Mouse (Mus musculus): ENCODE measurements around the gene Dpagt1. TPM values are rescaled to one million over a fixed set of nuclear protein-coding genes. Genes with fewer than 3 reads are reported as not detected.

The Dpagt1 gene
- total and polyA plus RNA-seq, 3 experiments = 14.9 to 43.5 TPM; not detected in 1

DNA sequence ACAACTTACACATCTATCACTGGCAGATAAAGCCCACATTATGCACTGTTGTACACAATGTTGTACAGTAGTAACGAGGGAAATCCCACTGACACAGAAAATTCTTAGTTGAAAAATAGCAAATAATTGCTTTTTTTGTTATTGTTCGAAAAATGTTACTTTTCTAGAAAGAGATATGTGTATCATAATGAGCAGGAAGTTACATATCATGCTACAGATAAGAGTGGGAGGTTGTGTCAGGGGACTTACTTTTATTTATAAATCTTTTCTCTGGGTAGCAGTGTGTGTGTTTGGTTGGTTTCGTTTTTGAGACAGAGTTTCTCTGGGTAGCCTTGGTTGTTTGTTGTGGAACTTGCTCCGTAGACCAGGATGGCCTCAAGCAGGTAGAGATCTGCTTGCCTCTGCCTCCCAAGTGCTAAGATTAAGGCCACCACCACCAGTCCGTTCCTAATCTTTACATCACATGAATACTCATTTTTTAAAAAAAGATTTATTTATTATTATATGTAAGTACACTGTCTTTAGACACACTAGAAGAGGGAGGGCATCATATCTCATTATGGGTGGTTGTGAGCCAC lies 52.4 kb downstream of the Dpagt1 start (continued):
- no peak for TF ChIP-seq USF2 (IDR thresholded peaks at IDR 0.05; ENCODE audit: borderline replicate concordance in 1 of 2, insufficient read depth in 1 of 2, low read depth in 1 of 2, low read length in 2 of 2)
- TF ChIP-seq CTCF (IDR thresholded peaks at IDR 0.05 in 2 of 3, conservative IDR thresholded peaks at IDR 0.05 in 1 of 3; ENCODE audit: control insufficient read depth in 1 of 3, insufficient read depth in 1 of 3, low read depth in 2 of 3, low read length in 3 of 3, poor library complexity in 1 of 3, severe bottlenecking in 1 of 3) = no peak
- TF ChIP-seq ETS1 (IDR thresholded peaks at IDR 0.05; ENCODE audit: low read depth, low read length) = peak; percentile 63
- TF ChIP-seq ZNF384 (IDR thresholded peaks at IDR 0.05; ENCODE audit: low read depth, low read length) = no peak

DNA sequence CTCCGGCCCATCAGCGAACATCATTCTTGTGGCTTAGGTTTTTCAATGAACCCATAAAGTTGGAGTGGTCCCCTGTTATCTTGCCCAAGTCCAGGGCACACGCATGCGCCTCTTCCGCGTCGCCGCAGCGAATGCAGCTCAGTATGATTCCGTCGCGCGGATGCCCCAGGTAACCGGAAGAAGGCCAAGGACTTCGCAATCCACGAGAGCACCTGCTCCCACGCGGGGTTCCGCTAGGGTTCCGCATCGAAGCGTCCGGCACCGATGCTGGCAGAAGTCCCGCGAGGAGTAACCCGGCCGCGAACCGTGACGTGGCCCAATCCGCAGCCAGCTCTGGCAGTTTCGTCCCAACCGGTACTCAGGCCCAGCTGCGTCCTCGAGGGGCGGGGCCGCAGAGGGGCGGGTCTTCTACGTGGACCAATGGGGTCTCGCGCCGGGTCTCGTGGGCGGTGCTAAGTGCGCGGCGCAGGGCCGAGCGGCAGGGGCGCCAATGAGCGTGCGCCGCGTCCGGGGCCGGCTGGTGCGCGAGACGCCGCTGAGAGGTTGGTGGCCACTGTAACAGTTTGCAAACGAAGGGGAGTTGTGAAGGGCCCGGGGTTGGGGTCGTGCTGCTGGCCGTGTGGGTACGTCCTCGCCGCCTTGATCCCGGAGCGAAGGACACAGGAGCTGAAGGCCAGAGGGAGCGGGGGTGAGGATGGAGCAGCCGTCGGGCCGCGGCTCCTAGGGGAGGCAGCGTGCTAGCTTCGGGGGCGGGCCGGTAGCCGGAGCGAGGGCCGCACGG lies 53.4 kb downstream of the Dpagt1 start, which contains the start of gene Hyou1:
TSS of gene Hyou1 (plus strand) at position 437 of the 781 bp plus-strand sequence.
- Histone ChIP-seq H3K27ac (ENCODE audit: control insufficient read depth, low read depth, low read length) (peak within 1 kb of the TSS; percentile 89), H3K9ac (ENCODE audit: control insufficient read depth, low read depth, low read length, poor library complexity, severe bottlenecking) (peak within 1 kb of the TSS; percentile 94), H3K79me2 (ENCODE audit: control insufficient read depth, insufficient read depth, low read length, poor library complexity) (peaks cover 26% of the 10 kb centered on the region), H3K4me3 (ENCODE audit: control insufficient read depth in 1 of 2, insufficient read depth in 1 of 2, low read depth in 2 of 2, low read length in 2 of 2) (peak within 1 kb of the TSS; percentile 81 to 96), H3K36me3 (ENCODE audit: control insufficient read depth in 1 of 2, insufficient read depth in 2 of 2, low read length in 2 of 2) (peaks cover 8 to 10% of the 10 kb centered on the region in 2 experiments), H3K27me3 (ENCODE audit: control insufficient read depth in 1 of 2, insufficient read depth in 2 of 2, low read length in 2 of 2) (no peaks in the 10 kb centered on the region), H3K4me1 (ENCODE audit: control insufficient read depth in 1 of 2, insufficient read depth in 2 of 2, low read length in 2 of 2) (peaks cover 0 to 9% of the 10 kb centered on the region in 2 experiments; a peak in 3 of 4 replicates), H3K9me3 (replicated peaks; ENCODE audit: insufficient read depth, low read length) (no peaks in the 10 kb centered on the region)
- DNase-seq (ENCODE audit: low read depth, low spot score) = peak; percentile 98
- TF ChIP-seq TBP (IDR thresholded peaks at IDR 0.05; ENCODE audit: low read depth, low read length) (peak; percentile 11; the same call in 1 of the 2 replicates), EP300 (IDR thresholded peaks at IDR 0.05; ENCODE audit: low read depth in 1 of 2, low read length in 2 of 2) (peak in 1 of 2 experiments; percentile 26; a peak in 2 of 4 replicates), CHD2 (IDR thresholded peaks at IDR 0.05; ENCODE audit: low read length) (peak; percentile 90), ZMIZ1 (IDR thresholded peaks at IDR 0.05; ENCODE audit: low read depth, low read length) (0 out of 2 replicates have a peak, but pooled peaks have one; percentile 19), NRF1 (IDR thresholded peaks at IDR 0.05; ENCODE audit: insufficient read depth, low read depth, low read length, poor library complexity, severe bottlenecking) (peak; percentile 76), CHD1 (IDR thresholded peaks at IDR 0.05; ENCODE audit: low read depth, low read length) (no peak), MYB (IDR thresholded peaks at IDR 0.05; ENCODE audit: low read depth, low read length) (no peak), MAZ (IDR thresholded peaks at IDR 0.05; ENCODE audit: low read depth, low read length) (no peak; the same call in 1 of the 2 replicates), BHLHE40 (IDR thresholded peaks at IDR 0.05; ENCODE audit: borderline replicate concordance, low read depth, low read length) (no peak), KAT2A (conservative IDR thresholded peaks at IDR 0.05; ENCODE audit: low read depth, low read length) (peak; percentile 49; the same call in 1 of the 2 replicates), USF1 (IDR thresholded peaks at IDR 0.05; ENCODE audit: low read depth, low read length) (peak; percentile 65), ELF1 (IDR thresholded peaks at IDR 0.05; ENCODE audit: low read depth, low read length) (peak; percentile 84), ZNF384 (IDR thresholded peaks at IDR 0.05; ENCODE audit: low read depth, low read length) (no peak), POLR2AphosphoS5 (IDR thresholded peaks at IDR 0.05; ENCODE audit: borderline replicate concordance, low read depth, low read length) (no peak), POLR2AphosphoS2 (IDR thresholded peaks at IDR 0.05; ENCODE audit: low read length) (peak; percentile 81), SIN3A (IDR thresholded peaks at IDR 0.05; ENCODE audit: low read length) (peak; percentile 90), TAL1 (IDR thresholded peaks at IDR 0.05; ENCODE audit: low read length) (no peak), MAFK (IDR thresholded peaks at IDR 0.05; ENCODE audit: borderline replicate concordance, low read depth, low read length) (no peak), JUND (IDR thresholded peaks at IDR 0.05; ENCODE audit: low read depth, low read length) (no peak), USF2 (IDR thresholded peaks at IDR 0.05; ENCODE audit: borderline replicate concordance in 1 of 2, insufficient read depth in 1 of 2, low read depth in 1 of 2, low read length in 2 of 2) (no peak), HCFC1 (IDR thresholded peaks at IDR 0.05; ENCODE audit: low read depth, low read length) (peak; percentile 79), E2F4 (IDR thresholded peaks at IDR 0.05; ENCODE audit: borderline replicate concordance, low read depth, low read length) (no peak), GATA1 (IDR thresholded peaks at IDR 0.05; ENCODE audit: low read depth, low read length) (peak; percentile 60; the same call in 1 of the 2 replicates), NELFE (IDR thresholded peaks at IDR 0.05; ENCODE audit: low read depth, low read length) (peak; percentile 89), MEF2A (IDR thresholded peaks at IDR 0.05; ENCODE audit: extremely low read depth, insufficient replicate concordance, low read depth, low read length, poor library complexity, severe bottlenecking) (no peak), ZC3H11A (IDR thresholded peaks at IDR 0.05; ENCODE audit: low read depth, low read length) (no peak), MXI1 (IDR thresholded peaks at IDR 0.05; ENCODE audit: low read depth, low read length) (peak; percentile 78), RAD21 (IDR thresholded peaks at IDR 0.05; ENCODE audit: low read depth, low read length) (no peak), SMC3 (IDR thresholded peaks at IDR 0.05; ENCODE audit: low read depth, low read length) (no peak), RCOR1 (IDR thresholded peaks at IDR 0.05; ENCODE audit: low read depth, low read length) (no peak)
